Mouse (Mus musculus) forelimb bud, embryonic 11.5 days (tissue): ENCODE results near the gene Cyp8b1.

Experiments used
- DNase-seq: peaks from one replicate; pipeline ENCODE4 v3.0.0-alpha.2; 2012; ENCODE audit warnings: low read depth, low spot score

The Cyp8b1 gene

GRCm38 (mm10) chr9:121891301-121891700 is 24.8 kb downstream of the Cyp8b1 start:
- DNase-seq, result no peak

GRCm38 (mm10) chr9:121890441-121890941 is 25.6 kb downstream of the Cyp8b1 start:
- DNase-seq, result no peak

- DNase-seq, result no peak
These were observed 26.1 kb downstream of the Cyp8b1 start for GRCm38 (mm10) chr9:121889927-121890440.

- no peak for DNase-seq
These were observed 34.1 kb downstream of the Cyp8b1 start for GRCm38 (mm10) chr9:121882015-121882457.

GRCm38 (mm10) chr9:121881301-121881700 is 34.8 kb downstream of the Cyp8b1 start:
- DNase-seq, result no peak

GRCm38 (mm10) chr9:121880840-121881239 is 35.3 kb downstream of the Cyp8b1 start:
- peak; percentile 50 for DNase-seq

- DNase-seq, result peak; percentile 65
These were observed 38.9 kb downstream of the Cyp8b1 start for GRCm38 (mm10) chr9:121877052-121877740.

- no peak for DNase-seq
These were observed 42.5 kb downstream of the Cyp8b1 start for GRCm38 (mm10) chr9:121873578-121873977.

- DNase-seq, result no peak
These were observed 43.9 kb downstream of the Cyp8b1 start for GRCm38 (mm10) chr9:121872062-121872683.

- no peak for DNase-seq
These were observed 46.1 kb downstream of the Cyp8b1 start for GRCm38 (mm10) chr9:121869973-121870515.

GRCm38 (mm10) chr9:121869432-121869831 is 46.7 kb downstream of the Cyp8b1 start:
- no peak for DNase-seq

GRCm38 (mm10) chr9:121868236-121868635 is 47.9 kb downstream of the Cyp8b1 start:
- DNase-seq, result no peak

- no peak for DNase-seq
These were observed 48.5 kb downstream of the Cyp8b1 start for GRCm38 (mm10) chr9:121867632-121868031.

- DNase-seq, result no peak
These were observed 50.6 kb downstream of the Cyp8b1 start for GRCm38 (mm10) chr9:121865425-121866008.

GRCm38 (mm10) chr9:121864837-121865236 is 51.3 kb downstream of the Cyp8b1 start:
- DNase-seq, result no peak
